In the genomic region with DNA sequence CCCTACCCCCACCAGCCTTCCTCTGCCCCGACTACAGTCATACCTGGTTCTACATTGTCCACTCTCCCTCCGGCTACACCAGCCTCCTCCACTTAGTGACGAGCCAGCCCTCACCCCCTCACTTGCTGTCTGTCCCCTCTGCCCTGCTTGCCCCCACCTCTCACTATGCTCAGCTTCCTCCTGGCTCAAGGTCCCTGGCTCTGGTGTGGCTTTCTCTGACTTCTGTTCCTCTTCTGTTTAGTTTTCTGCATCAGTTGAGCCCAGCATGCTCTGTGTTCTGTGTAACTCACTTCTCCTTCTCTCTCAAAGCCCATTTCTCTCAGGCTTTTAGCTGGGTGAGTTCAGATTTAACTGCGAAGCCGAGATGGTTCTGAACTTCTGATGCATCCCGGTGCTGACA, we compare ENCODE assay signal across 14 mouse cellular contexts. TPM values are rescaled to one million over a fixed set of nuclear protein-coding genes. Genes with fewer than 3 reads are reported as not detected.
A peak's percentile ranks its signal among the peaks of the same experiment; 100 is the strongest.
DNase-seq lines count a peak whose midpoint lies in the region; ATAC-seq and TF ChIP-seq lines count a peak whose summit lies in the region.
"Had no signal": no experiment of that assay in that cellular context is flagged by ENCODE, and none has a peak within 500 bp of the region (broad histone marks: within the 10 kb centered on the region; RNA-seq: fewer than 3 reads in every experiment).

No protein-coding gene starts in this region.

- intact Hi-C loops in gastrocnemius, adult 2 months (cut with DNase I): no loop called here

- H3K4me3 ChIP-seq in hindbrain, embryonic 10.5 days: no peak overlapping the region
- H3K4me3 ChIP-seq in hindbrain, embryonic 16.5 days (ENCODE audit: low read length): no peak overlapping the region
- H3K4me3 ChIP-seq in embryonic facial prominence, embryonic 15.5 days (replicated peaks): no peak overlapping the region
- H3K4me3 ChIP-seq in megakaryocyte, embryonic 14.5 days (replicated peaks): peak overlapping the region; percentile 23
- no peak overlapping the region for H3K4me3 ChIP-seq in gastrocnemius, adult 2 months
- H3K4me3 ChIP-seq: heart, embryonic 12.5 days; myocyte had no signal

- WGBS in hindbrain, embryonic 10.5 days: 68% methylated on average over 6 of the region's 6 CpGs
- WGBS in hindbrain, embryonic 16.5 days: 68% methylated on average over 6 of the region's 6 CpGs
- WGBS in embryonic facial prominence, embryonic 15.5 days: 61% methylated on average over 6 of the region's 6 CpGs

- no peaks in the 10 kb centered on the region for H3K27me3 ChIP-seq in hindbrain, embryonic 10.5 days (ENCODE audit: insufficient read depth, poor library complexity, severe bottlenecking)
- no peaks in the 10 kb centered on the region for H3K27me3 ChIP-seq in hindbrain, embryonic 16.5 days (replicated peaks; ENCODE audit: control insufficient read depth, insufficient read depth, low read length)
- no peaks in the 10 kb centered on the region for H3K27me3 ChIP-seq in embryonic facial prominence, embryonic 15.5 days
- H3K27me3 ChIP-seq in megakaryocyte, embryonic 14.5 days (replicated peaks): peaks cover 62% of the 10 kb centered on the region
- H3K27me3 ChIP-seq: heart, embryonic 12.5 days; Patski had no signal

- no peak for ATAC-seq in hindbrain, embryonic 16.5 days
- ATAC-seq in embryonic facial prominence, embryonic 15.5 days (ENCODE audit: insufficient number of reproducible peaks, low FRiP score, low TSS enrichment, low read depth): no peak
- ATAC-seq: Patski had no signal

- H3K9ac ChIP-seq in hindbrain, embryonic 16.5 days (ENCODE audit: low read depth, low read length): no peak overlapping the region
- no peak overlapping the region for H3K9ac ChIP-seq in embryonic facial prominence, embryonic 15.5 days
- H3K9ac ChIP-seq: heart, embryonic 12.5 days had no signal

- DNase-seq in hindbrain, embryonic 10.5 days (ENCODE audit: low spot score): no peak
- peak; percentile 60 to 65 for DNase-seq in B cell, adult 2 months
- no peak for DNase-seq in gastrocnemius, adult 2 months
- no peak for DNase-seq in lung, postnatal 10 days
- DNase-seq in thymus, adult 18-20 months: no peak
- DNase-seq: adrenal gland, postnatal 10 days; cerebellum, adult 9-10 months; lung, postnatal 36 days had no signal

- H3K27ac ChIP-seq in hindbrain, embryonic 10.5 days: 0 out of 2 replicates have a peak overlapping the region, but pooled peaks have one; percentile 25
- no peak overlapping the region for H3K27ac ChIP-seq in hindbrain, embryonic 16.5 days (ENCODE audit: low read depth, low read length)
- H3K27ac ChIP-seq in embryonic facial prominence, embryonic 15.5 days (replicated peaks): peak overlapping the region; percentile 58; the same call in 1 of the 2 replicates
- H3K27ac ChIP-seq in gastrocnemius, adult 2 months: no peak overlapping the region; the same call in 1 of the 2 replicates

- H3K36me3 ChIP-seq in hindbrain, embryonic 10.5 days: no peaks in the 10 kb centered on the region
- H3K36me3 ChIP-seq in hindbrain, embryonic 16.5 days (ENCODE audit: control insufficient read depth, insufficient read depth, low read length): no peaks in the 10 kb centered on the region
- H3K36me3 ChIP-seq in embryonic facial prominence, embryonic 15.5 days: no peaks in the 10 kb centered on the region
- no peaks in the 10 kb centered on the region for H3K36me3 ChIP-seq in megakaryocyte, embryonic 14.5 days (replicated peaks; ENCODE audit: low read length)

- peaks cover 5% of the 10 kb centered on the region; the same call in 1 of the 2 replicates for H3K9me3 ChIP-seq in hindbrain, embryonic 10.5 days
- H3K9me3 ChIP-seq in hindbrain, embryonic 16.5 days (ENCODE audit: control insufficient read depth, low read length): no peaks in the 10 kb centered on the region
- H3K9me3 ChIP-seq in embryonic facial prominence, embryonic 15.5 days (replicated peaks): no peaks in the 10 kb centered on the region
- peaks cover 11% of the 10 kb centered on the region for H3K9me3 ChIP-seq in megakaryocyte, embryonic 14.5 days

- H3K4me1 ChIP-seq in hindbrain, embryonic 10.5 days (replicated peaks): peaks cover 24% of the 10 kb centered on the region
- H3K4me1 ChIP-seq in hindbrain, embryonic 16.5 days (ENCODE audit: control insufficient read depth, insufficient read depth, low read depth, low read length): no peaks in the 10 kb centered on the region; the same call in 1 of the 2 replicates
- peaks cover 20% of the 10 kb centered on the region; the same call in 1 of the 2 replicates for H3K4me1 ChIP-seq in embryonic facial prominence, embryonic 15.5 days
- peaks cover 24% of the 10 kb centered on the region for H3K4me1 ChIP-seq in megakaryocyte, embryonic 14.5 days

- TF ChIP-seq CTCF in gastrocnemius, adult 2 months (IDR thresholded peaks at IDR 0.05): no peak

- H3K4me2 ChIP-seq in hindbrain, embryonic 16.5 days (ENCODE audit: low read length): no peak overlapping the region
- H3K4me2 ChIP-seq in embryonic facial prominence, embryonic 15.5 days (replicated peaks): no peak overlapping the region
- H3K4me2 ChIP-seq: heart, embryonic 12.5 days had no signal

RNA-seq across cellular contexts. Expression of a gene that starts 17.1 kb away (rescaled TPM):
- 1.8 and 2.0 TPM in 2 replicates for polyA plus RNA-seq in hindbrain, embryonic 10.5 days (2016; fragmentation: Nextera tagmentation; extraction: Ambion mirVana)
- 0.84 and 0.94 TPM in 2 replicates for polyA plus RNA-seq in hindbrain, embryonic 16.5 days (2015; fragmentation: Nextera tagmentation; extraction: Ambion mirVana)
- 5.3 TPM in 2 replicates for polyA plus RNA-seq in embryonic facial prominence, embryonic 15.5 days (2015; fragmentation: Nextera tagmentation; extraction: Ambion mirVana)
- polyA plus RNA-seq in megakaryocyte, embryonic 14.5 days (2012; ENCODE audit: insufficient read depth, low replicate concordance): 0.17 and 1.3 TPM in 2 replicates
- total RNA-seq in gastrocnemius, adult 2 months (2021): 1 to 10 TPM; 1.9 to 2.1 TPM

RNA-seq across cellular contexts. Expression of a gene that starts 45.4 kb away (rescaled TPM):
- polyA plus RNA-seq in hindbrain, embryonic 10.5 days (2016; fragmentation: Nextera tagmentation; extraction: Ambion mirVana): 2.9 and 6.6 TPM in 2 replicates
- 4.0 and 4.1 TPM in 2 replicates for polyA plus RNA-seq in hindbrain, embryonic 16.5 days (2015; fragmentation: Nextera tagmentation; extraction: Ambion mirVana)
- 5.6 and 7.3 TPM in 2 replicates for polyA plus RNA-seq in embryonic facial prominence, embryonic 15.5 days (2015; fragmentation: Nextera tagmentation; extraction: Ambion mirVana)
- 164 and 277 TPM in 2 replicates for polyA plus RNA-seq in megakaryocyte, embryonic 14.5 days (2012; ENCODE audit: insufficient read depth, low replicate concordance)
- total RNA-seq in gastrocnemius, adult 2 months (2021): 10 to 100 TPM; 15.5 to 20.1 TPM

RNA-seq across cellular contexts. Expression of a gene that starts 59.5 kb away (rescaled TPM):
- 395 and 442 TPM in 2 replicates for polyA plus RNA-seq in hindbrain, embryonic 10.5 days (2016; fragmentation: Nextera tagmentation; extraction: Ambion mirVana)
- polyA plus RNA-seq in hindbrain, embryonic 16.5 days (2015; fragmentation: Nextera tagmentation; extraction: Ambion mirVana): 343 and 396 TPM in 2 replicates
- 301 and 312 TPM in 2 replicates for polyA plus RNA-seq in embryonic facial prominence, embryonic 15.5 days (2015; fragmentation: Nextera tagmentation; extraction: Ambion mirVana)
- polyA plus RNA-seq in megakaryocyte, embryonic 14.5 days (2012; ENCODE audit: insufficient read depth, low replicate concordance): 35.6 and 163 TPM in 2 replicates
- total RNA-seq in gastrocnemius, adult 2 months (2021): 100 to 1,000 TPM; 405 to 424 TPM

Comparison
In these comparisons a context has a peak if more than half of its experiments do, and no peak if none do; other contexts are left out.
1. H3K27ac ChIP-seq: peak in hindbrain, embryonic 10.5 days (single experiment) and embryonic facial prominence, embryonic 15.5 days (single experiment); none in hindbrain, embryonic 16.5 days (single experiment) and gastrocnemius, adult 2 months (single experiment).
2. DNase-seq: peak in B cell, adult 2 months (2 of 2); none in hindbrain, embryonic 10.5 days (single experiment), gastrocnemius, adult 2 months (single experiment), lung, postnatal 10 days (single experiment) and thymus, adult 18-20 months (0 of 2).
3. RNA of a gene that starts 45.4 kb away (polyA plus RNA-seq): 164 to 277 TPM in megakaryocyte, embryonic 14.5 days; 5.6 to 7.3 TPM in embryonic facial prominence, embryonic 15.5 days, 2.9 to 6.6 TPM in hindbrain, embryonic 10.5 days and 4.0 to 4.1 TPM in hindbrain, embryonic 16.5 days; every median in the first group is over 10 times any median in the second.